Mouse (Mus musculus): ENCODE results near the gene 1700067K01Rik.

1700067K01Rik gene

DNA sequence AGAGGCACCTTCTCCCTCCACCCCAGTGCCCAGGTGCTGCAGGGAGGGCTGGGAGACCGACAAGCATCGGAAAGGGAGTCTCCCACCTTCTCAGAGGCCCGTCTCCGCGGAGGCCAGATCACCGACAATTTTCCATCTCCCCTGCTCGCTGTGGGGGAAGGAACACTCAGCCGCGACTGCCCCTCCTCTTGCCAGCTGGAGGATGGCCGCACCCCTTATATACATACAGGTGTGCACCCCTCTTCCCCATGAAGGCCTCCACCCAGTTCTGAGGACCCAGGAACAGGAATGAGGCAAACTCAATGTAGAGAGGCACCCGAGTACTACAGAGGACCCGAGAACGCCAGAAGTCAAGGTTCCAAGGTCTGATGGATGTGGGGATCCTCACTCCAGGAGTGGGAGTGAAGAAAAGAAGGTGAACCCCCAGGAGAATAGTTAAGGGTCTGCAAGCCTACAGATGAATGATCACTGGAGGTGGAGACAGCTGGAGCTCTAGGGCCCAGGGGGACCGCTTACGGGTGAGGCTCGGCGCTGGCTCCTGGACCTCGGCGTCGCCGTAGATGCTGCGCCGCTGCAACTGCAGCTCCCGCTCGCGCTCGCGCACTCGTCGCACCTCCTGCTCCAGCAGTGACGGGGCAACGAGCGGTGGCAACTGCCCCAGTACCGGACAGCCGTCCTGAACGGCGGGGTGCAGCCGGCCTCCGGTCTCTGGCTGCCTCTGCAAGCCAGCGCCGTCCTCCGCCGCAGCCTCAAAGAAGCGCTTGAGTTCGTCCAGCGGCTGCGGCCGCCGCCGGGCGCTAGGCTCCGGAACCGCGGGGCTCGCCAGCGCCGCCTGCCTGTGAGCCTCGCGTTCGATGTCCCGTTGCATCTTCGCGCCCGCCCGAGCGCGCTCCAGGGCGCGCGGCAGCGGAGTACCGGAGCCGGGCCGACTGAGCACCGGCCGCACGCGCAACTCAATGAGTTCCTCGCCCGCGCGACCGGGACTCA is 9.6 kb downstream of the 1700067K01Rik start:
- DNase-seq (ENCODE audit: low spot score in 2 of 2): peak; percentile 48 to 53

DNA sequence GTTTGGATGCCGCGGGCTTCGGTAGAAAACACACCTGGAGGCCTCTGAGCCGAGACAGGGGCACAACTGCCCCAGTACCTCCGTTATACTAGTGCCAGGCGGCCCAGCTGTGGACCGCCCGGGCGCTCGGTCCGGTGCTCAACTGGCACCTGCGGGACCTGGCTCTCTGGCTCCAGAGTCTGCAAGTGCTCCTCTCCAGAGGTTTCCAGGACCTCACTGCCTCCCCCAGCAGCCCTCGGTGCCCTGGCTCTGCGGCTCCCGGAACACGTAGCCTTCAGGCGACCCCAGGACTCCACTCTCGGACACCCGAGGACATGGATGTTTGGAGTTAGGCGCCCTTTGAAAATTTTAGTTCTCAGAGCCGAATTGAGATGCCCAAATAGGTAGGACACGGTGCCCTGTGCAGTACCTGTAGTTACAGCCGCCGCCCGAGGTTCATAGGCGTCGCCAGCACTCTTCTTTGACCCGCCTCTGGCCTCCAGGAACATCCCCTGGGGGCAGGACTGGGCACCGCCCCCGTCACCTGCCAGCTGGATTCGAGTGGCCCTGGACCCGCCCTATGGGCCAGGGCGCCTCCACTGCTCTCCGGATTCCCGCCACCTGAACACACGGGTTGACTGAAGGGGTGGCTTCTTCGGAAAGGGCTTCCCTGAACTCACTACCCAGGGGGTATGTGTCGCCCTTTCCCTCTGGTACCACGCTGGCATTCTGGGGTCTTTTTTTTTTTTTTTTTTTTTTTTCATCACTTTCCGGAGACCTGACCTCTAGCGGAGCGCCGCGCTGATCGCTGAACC is 10.6 kb downstream of the 1700067K01Rik start, which contains the start of gene 2210011C24Rik:
Gene 2210011C24Rik (minus strand): TSS at position 467 of the 794 bp plus-strand sequence.
- no peak for DNase-seq (ENCODE audit: low spot score in 2 of 2)

DNA sequence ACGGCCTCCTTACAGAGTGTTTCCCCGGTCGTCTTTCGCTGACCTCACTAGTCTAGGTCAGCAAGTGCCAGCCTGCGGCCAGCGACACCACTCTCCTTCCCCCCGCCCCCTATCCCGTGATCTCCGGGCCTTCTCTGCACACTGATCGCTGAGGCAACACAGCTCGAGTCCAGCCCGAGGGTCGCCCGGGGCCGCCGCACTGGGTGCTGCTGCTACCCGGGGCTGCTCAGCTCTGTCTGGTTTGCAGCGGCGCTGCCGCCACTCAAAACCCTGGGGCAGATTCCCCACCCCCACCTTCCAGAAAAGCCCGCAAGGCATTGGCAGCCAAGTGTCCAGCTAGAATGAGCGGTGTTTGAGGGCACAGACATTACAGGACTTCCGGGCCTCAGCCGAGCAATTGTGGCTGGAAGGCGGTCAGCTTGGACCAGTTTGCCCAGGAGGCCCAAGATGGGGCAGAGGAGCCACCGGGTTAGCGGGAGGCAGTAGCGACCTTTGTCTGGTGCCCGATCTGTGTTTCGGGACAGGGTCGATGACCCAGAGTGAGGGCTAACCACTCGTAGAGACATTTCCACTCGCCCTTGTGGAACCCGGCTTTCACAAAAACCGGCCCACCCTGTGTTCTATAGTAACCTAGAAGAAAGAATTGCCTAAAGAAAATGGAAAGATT is 11.3 kb downstream of the 1700067K01Rik start:
- no peak for DNase-seq (ENCODE audit: low spot score in 2 of 2)

DNA sequence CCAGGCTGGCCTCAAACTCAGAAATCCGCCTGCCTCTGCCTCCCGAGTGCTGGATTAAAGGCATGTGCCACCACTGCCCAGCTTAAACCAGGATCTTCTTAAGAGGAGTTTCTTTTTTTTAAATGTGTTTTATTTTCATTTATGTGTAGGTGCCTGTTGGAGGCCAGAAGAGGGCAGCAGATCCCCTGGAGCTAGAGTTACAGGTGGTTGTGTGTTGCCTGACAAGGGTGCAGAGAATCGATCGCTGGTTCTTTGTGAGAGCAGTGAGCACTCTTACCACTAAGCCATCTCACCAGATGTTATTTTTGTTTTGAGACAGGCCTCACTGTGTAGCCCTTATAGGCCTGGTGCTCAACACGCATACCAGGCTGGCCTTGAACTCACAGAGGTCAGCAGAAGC is 14.5 kb downstream of the 1700067K01Rik start:
- DNase-seq (ENCODE audit: low spot score in 2 of 2): no peak

DNA sequence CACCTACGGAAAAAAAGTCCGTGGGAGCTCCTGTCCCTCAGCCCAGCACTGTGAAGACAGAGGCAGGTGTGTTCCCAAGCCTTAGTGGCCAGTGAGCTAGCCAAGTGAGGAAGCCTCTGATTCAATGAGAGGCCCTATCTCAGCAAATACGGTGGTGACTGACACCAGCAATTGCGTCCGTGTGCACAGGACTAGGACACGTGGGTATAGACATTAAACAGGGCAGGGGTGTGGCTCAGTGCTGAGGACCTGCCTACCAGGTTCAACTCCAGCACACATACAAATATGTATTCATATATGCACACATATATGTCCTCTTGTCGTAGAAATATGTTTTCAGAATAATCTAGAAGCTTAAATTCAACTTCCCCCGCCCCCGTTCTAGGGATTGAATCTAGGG is 18.4 kb downstream of the 1700067K01Rik start:
- no peak for DNase-seq (ENCODE audit: low spot score in 2 of 2)

DNA sequence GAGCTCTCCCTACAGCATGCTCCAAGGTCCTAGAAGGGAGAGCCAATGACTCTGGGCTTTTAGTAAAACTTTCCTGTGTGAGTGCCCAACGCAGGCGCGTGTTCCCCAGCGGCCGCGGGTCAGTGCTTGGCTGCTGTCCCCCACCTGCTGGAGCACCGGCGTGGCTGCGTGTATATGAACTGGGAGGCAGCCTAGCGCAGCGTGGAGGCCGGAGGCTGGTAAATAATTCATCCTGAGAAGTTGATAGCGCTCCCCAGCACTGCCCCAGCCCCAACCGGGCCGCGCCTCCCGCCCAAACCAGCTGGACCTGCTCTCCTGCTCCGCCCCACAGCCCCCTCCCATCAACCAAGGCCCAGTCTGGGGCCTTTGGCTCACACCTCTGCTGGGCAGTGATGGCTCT is 19.8 kb downstream of the 1700067K01Rik start, which contains the start of gene Palm3:
Gene Palm3 (plus strand): TSS at position 376 of the 400 bp plus-strand sequence.
- DNase-seq (ENCODE audit: low spot score in 2 of 2): no peak

DNA sequence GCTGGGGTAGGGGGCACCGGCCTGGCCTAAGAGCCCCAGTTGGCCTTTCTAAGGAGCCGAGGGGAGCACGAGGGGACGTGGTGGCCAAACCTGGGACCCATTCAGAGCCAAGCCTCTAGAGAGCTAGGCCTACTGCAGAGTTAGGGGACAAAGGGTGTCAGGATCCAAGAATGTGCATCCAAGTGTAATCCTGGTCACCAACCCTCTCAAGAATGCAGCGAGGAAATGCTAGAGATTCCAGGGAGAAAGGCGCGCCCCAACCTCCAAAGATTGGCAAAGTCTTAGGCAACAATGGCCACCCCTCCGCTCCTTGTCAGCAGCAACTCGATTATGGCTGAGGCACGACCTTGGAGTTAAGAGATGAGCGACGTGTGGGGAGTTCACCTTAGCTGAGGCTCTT is 20.3 kb downstream of the 1700067K01Rik start:
- DNase-seq (ENCODE audit: low spot score in 2 of 2): no peak

DNA sequence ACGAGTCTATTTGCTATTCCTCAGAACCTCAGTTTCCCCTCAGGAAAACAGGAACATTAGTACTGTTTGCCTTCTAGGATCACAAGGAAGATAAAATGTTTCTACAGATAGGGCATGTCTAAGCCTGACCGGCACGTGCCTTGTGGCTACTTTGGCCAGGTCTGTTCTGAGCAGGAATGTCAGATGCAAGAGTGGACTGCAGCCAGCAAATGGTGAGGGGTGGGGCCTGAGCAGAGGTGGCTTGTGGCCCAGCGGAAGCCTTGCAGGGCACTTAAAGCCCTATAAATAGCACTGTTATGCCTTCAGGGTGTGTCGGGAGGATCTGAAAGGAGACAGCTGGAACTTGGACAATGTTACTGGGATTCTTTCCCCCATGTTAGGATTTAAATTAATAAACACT is 21.8 kb downstream of the 1700067K01Rik start:
- no peak for DNase-seq (ENCODE audit: low spot score in 2 of 2)

DNA sequence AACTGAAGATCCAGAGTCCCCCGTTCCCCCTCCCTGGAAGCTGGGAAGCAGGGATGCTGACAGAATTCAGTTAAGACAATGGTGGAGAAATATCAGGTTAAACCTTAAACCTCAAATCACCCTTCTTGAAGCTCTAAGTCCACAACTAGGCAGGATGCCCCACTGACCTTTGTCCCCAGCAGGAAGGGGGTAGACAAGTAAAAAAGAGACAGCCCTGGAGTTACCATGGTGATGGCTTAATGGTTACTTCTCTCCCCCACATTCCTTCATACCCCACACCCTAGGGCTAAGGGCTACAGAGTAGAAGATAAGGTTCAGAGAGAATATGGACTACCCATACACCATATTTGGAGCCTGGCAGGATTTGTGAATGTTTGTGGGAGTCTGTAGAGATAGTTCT is 22.3 kb downstream of the 1700067K01Rik start:
- no peak for DNase-seq (ENCODE audit: low spot score in 2 of 2)

DNA sequence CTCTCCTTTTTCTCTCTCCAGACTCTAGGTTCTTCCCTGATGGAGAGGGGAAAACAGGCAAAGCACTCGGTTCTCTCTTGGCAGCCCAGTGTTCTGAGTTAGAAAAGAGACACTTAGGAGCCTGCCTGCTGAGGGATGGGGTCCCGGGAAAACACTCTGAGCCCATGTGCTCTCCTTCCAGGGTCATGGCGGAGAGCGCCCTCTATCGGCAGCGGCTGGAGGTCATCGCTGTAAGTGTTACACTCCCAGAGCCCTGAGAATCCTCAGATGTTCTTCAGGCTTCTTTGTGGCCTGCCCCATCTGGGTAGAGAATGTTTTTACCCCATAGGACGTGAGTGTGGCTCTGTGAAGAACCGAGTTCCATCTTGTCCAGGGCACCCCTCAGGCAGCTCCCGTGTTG is 22.9 kb downstream of the 1700067K01Rik start:
- no peak for DNase-seq (ENCODE audit: low spot score in 2 of 2)

DNA sequence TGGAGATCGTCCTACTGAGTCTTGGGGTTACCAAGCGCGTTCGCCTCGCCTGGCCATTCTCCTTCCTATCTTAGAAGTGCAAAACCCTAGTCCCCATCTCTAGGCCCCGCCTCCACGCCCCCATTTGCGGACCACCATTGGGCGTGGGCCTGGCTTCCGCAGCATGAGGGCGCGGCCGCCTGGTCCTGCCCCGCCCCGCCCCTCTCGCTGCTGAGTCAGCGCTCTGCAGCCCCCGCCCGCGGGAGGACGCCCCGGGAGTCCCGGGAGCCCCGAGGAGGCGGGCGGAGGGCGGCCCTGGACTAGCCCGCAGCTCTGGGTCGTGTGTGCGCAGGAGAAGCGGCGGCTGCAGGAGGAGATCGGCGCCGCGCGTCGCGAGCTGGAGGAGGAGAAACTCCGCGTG is 24.6 kb downstream of the 1700067K01Rik start:
- DNase-seq (ENCODE audit: low spot score in 2 of 2): no peak

DNA sequence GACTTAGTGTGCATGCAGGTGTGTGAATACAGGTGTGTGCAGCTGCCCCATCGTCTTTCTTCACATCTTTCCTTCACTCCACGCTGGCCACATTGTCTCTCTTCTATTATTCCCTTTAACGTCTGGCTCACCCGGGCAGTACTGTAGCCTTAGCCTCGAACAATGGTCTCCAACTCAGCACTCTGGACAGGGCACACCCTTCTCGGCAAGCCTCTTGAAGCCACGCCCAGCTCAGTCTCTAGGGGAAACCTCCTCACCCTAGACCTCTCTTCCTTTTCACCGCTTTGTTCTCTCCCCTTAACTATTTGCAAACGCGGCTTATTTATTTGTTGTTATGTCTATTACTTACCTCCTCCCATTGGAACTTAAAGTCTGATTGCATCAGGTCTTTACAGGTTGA is 26.1 kb downstream of the 1700067K01Rik start:
- no peak for DNase-seq (ENCODE audit: low spot score in 2 of 2)

DNA sequence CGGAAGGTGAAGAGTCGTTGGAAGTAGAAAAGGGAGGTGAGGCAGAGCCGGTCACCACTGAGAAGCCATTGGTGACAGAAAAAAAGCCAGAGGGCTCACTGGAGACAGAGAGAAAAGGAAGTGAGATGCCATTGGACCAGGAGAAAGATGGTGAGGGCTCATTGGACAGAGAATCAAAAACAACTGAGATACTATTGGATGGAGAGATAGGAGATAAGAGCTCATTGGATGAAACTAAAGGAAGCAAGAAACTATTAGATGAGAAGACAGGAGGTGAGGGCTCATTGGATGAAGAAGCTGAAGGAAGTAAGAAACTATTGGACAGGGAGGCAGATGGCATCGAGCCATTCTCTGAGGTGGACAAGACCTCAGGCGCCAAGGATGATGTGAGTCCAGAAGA is 28.0 kb downstream of the 1700067K01Rik start:
- DNase-seq (ENCODE audit: low spot score in 2 of 2): no peak

DNA sequence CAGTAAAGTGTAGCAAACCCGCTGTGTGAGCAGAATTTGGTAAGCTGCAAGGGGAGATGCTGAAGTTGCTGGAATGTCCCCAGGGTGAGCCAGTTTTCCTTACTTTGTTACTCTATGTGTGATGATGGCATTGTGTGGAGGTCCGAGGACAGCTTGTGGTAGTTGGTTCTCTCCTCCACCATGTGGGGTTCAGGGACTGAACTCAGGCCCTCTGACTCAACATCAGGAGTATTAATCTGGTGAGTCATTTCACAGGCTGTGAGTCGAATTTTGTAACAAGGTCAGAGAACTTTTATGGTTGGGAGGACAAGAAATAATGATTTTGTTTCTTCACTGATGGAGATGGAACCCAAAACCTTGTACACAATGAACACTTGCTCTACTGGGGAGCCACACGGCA is 31.5 kb downstream of the 1700067K01Rik start:
- DNase-seq (ENCODE audit: low spot score in 2 of 2): no peak

DNA sequence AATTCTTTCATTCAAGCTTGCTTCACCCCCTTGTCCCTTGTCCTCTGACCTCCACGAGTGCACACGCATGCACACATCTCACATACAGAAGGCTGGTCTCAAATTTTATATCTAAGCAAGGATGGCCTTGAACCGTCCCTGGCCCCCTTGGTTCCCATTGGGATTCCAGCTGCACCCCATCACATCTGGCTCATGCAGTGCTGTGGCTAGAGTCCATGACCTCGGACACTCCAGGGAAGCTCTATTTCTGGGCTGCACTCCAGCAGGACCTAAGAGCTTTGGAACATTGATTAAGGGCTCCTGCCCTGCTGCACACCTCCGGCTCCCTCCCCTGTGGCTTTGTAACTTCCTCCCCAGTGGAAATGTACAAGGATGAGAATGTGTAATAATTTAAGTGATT is 36.7 kb downstream of the 1700067K01Rik start:
- DNase-seq (ENCODE audit: low spot score in 2 of 2): no peak

DNA sequence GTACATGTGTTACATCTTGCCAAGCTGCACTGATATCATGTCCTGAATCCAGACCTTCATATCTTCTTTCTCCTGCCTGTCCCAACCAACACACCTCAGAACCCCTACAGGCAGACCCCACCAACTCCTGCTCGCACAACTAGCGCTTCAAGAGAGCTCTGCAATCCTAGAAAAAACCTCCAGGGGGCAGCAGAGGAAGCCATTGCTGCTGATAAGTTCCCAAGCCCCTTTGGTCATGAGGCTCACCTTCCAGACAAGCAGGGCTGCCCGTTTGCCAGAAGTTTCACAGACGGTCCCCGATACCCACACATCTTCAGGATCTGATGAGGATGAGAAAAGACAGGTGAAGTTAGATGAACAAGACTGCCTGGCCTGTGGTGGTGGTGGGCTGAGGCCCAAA is 37.7 kb downstream of the 1700067K01Rik start:
- peak; percentile 58 to 68 for DNase-seq (ENCODE audit: low spot score in 2 of 2)

DNA sequence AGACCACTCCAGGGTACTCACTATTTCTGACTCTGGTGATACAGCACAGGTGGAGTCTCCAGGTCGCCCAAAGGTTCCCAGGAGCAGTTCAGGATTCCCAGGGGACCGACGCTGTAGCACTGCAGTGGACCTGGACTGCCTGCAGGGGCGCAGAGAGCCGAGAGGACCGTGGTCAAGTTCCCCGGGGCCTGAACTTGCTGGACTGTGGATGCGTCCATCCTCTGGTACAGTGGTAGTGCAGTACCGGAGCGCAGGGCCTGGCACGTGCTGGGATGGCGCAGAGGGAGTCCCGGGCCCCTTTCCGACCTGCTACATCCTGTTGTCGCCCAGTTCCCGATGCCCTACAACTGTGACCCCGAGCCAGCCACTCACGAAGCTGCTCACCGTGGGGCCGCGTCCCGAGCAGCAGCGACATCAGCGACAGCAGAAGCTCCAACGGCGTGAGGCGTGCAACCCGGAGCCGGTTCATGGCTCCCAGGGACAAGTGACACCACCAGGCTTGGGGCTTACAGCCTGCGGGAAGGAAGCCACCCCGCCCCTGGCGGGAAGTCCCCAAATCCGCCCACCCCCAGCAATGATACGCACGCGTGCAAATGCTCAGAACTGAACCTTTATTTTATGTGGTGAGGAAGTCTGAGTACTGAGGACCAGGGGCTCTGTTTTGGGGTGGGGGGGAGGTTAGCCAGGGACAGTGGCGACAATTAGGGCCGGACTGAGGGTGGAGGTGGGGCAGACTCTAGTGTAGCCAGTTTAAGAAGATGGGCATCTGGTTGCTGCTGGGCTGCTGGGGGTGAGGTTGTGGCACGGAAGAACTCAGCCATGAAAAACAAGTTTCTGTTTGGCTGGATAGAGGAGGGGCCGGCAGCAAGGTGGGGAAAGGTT is 41.0 kb downstream of the 1700067K01Rik start, which contains the start of gene Il27ra:
Gene Il27ra (minus strand): TSS at position 524 of the 882 bp plus-strand sequence.
- DNase-seq (ENCODE audit: low spot score in 2 of 2): peak in 1 of 2 experiments; percentile 20

DNA sequence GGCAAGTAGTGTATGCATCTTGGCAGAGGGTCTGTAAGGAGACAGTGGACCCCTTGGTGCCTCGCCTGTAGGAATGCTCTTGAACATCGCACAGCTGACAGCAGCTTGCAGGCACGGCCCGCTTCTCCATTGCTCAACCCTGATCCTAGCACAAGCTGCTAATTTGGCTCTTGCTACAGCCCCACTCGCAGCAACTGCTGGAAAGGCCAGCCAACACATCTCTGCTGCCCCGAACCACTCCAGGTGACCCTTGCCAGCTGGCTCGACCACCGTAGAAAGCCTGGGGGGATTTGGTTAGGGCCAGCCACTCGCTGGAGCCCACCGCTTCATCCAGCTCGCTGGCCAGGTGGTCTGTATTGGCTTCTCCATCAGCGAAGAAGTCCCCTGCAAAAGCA is 41.6 kb downstream of the 1700067K01Rik start:
- DNase-seq (ENCODE audit: low spot score in 2 of 2): no peak

DNA sequence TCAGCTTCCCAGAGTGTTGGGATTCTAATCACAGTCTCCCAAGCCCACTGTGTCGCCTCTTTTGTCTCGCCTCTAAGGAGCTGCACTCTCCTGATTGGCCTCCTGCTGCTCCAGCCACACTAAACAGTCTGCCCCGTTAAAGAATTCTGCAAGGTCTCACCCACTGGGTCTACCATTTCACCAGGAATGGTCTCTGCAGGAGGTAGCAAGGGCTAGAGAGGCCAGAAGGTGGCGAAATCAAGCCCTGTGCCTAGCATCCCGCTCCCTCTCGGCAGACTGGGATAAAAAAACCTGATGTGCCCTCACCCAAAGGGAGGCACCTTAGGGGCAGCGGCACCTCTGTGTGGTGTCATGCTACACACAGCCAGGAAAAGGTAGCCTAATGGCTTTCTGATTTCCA is 42.8 kb downstream of the 1700067K01Rik start:
- no peak for DNase-seq (ENCODE audit: low spot score in 2 of 2)

DNA sequence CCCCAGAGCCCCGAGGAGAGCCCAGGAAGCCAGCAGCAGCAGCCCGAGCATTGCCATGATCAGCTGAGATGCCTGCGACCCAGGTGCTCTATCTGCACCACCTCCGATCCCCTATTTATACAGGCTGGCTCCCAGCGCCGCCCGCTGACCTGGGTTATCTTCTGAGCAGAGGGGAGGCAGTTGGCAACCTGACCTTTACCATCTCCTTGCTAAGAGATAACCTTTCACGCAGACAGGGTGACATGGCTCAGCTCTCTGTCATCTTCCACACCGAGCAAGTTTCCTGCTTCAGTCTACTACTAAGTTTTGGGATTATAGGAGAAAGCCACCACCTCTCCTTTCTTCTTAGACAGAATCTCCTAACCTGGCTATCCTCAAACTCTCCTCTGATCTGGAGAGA is 43.6 kb downstream of the 1700067K01Rik start, which contains the start of gene Rln3:
Gene Rln3 (minus strand): TSS at position 101 of the 400 bp plus-strand sequence.
- DNase-seq (ENCODE audit: low spot score in 2 of 2): no peak

DNA sequence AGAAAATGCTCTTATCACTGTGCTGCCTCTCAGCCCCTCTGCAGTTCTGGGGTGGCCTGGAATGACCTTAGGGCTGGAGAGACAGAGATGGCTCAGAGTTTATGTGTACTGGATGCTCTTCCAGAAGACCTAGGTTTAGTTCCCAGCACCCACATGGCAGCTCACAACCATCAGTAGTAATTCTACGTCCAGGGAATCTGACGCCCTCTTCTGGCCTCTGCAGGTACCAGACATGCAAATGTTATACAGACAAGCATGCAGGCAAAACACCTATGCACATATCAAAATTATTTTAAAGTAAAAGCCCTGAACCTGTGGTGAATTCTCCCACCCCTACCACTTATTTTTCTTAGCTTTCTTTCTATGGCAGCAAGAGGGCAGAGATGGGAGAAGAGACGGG is 45.2 kb downstream of the 1700067K01Rik start:
- no peak for DNase-seq (ENCODE audit: low spot score in 2 of 2)

Data from frontal cortex, postnatal 25 days (tissue).